Mouse (Mus musculus) ES-Bruce4 (cell line): ENCODE results near the gene Slc45a2. TPM values are rescaled to one million over a fixed set of nuclear protein-coding genes. Genes with fewer than 3 reads are reported as not detected.
"Not testable (repeated sequence)": the region's sequence is repeated elsewhere in the genome, so short reads cannot be mapped to it uniquely, and the experiment has no call there.

Experiments
- H3K27ac ChIP-seq: 2 replicates; pipeline ENCODE4 v1.5.1; 2012; ENCODE audit warnings: low read length, inconsistent platforms; ENCODE audit not compliant: insufficient read depth
- H3K27me3 ChIP-seq: 2 replicates; pipeline ENCODE4 v1.6.1; 2012; ENCODE audit warnings: mild to moderate bottlenecking, low read length, inconsistent platforms; ENCODE audit not compliant: control insufficient read depth, poor library complexity, insufficient read depth, severe bottlenecking
- H3K36me3 ChIP-seq: 2 replicates; pipeline ENCODE4 v1.6.1; 2012; ENCODE audit warnings: inconsistent platforms, mild to moderate bottlenecking, low read length, moderate library complexity; ENCODE audit not compliant: control insufficient read depth, poor library complexity, insufficient read depth, severe bottlenecking
- H3K4me1 ChIP-seq: one replicate; pipeline ENCODE4 v1.8.1; 2011; ENCODE audit warnings: low read length; ENCODE audit not compliant: control insufficient read depth, insufficient read depth
- H3K4me3 ChIP-seq: 2 replicates; pipeline ENCODE4 v1.5.1; 2011; ENCODE audit warnings: low read depth, mild to moderate bottlenecking, low read length
- H3K9ac ChIP-seq: 2 replicates; pipeline ENCODE4 v1.6.1; 2012; ENCODE audit warnings: low read depth, mild to moderate bottlenecking, inconsistent platforms; ENCODE audit not compliant: poor library complexity, severe bottlenecking
- H3K9me3 ChIP-seq: replicated peaks from 2 replicates; pipeline ENCODE4 v1.6.1; 2012; ENCODE audit warnings: mild to moderate bottlenecking, low read length, inconsistent platforms; ENCODE audit not compliant: control insufficient read depth, poor library complexity, insufficient read depth, severe bottlenecking
- CTCF ChIP-seq: IDR thresholded peaks from one replicate; pipeline ENCODE4 v1.8.1; 2011; ENCODE audit warnings: low read depth, low read length
- EP300 ChIP-seq: IDR thresholded peaks from 2 replicates; pipeline ENCODE4 v1.6.1; 2011; ENCODE audit warnings: low read depth, low read length; ENCODE audit not compliant: insufficient read depth
- POLR2A ChIP-seq: IDR thresholded peaks from one replicate; pipeline ENCODE4 v1.8.1; 2011; ENCODE audit warnings: low read length; ENCODE audit not compliant: insufficient read depth
- polyA plus RNA-seq: library from polyadenylated mRNA; stranded (reverse); fragments of >200 nt; gene quantifications from 2 replicates; pipeline ENCODE4 v1.2.4, GENCODE M21; 2011; ENCODE audit warnings: low read depth; ENCODE audit not compliant: missing spikeins, insufficient read depth, insufficient read length

Slc45a2 gene
- polyA plus RNA-seq, 1 experiment = not detected

- H3K27ac ChIP-seq = no peak overlapping the region
- H3K36me3 ChIP-seq = no peaks in the 10 kb centered on the region
- no peaks in the 10 kb centered on the region for H3K9me3 ChIP-seq
- peaks cover 2% of the 10 kb centered on the region for H3K4me1 ChIP-seq
- no peak overlapping the region for H3K9ac ChIP-seq
- TF ChIP-seq CTCF (no peak), POLR2A (no peak), EP300 (no peak)
- no peaks in the 10 kb centered on the region for H3K27me3 ChIP-seq
- H3K4me3 ChIP-seq = no peak overlapping the region
These were observed 29.7 kb upstream of the Slc45a2 start for GRCm38 (mm10) chr15:10970777-10971176.

GRCm38 (mm10) chr15:10977151-10977550, 23.4 kb upstream of the Slc45a2 start:
- Histone ChIP-seq H3K4me1 (peaks cover 8% of the 10 kb centered on the region), H3K36me3 (no peaks in the 10 kb centered on the region), H3K27ac (no peak overlapping the region), H3K4me3 (no peak overlapping the region), H3K9me3 (no peaks in the 10 kb centered on the region), H3K9ac (no peak overlapping the region), H3K27me3 (no peaks in the 10 kb centered on the region)
- TF ChIP-seq CTCF (no peak), EP300 (no peak), POLR2A (no peak)

GRCm38 (mm10) chr15:10980712-10981111, 19.8 kb upstream of the Slc45a2 start:
- no peak overlapping the region for H3K4me3 ChIP-seq
- H3K9ac ChIP-seq = 0 out of 2 replicates have a peak overlapping the region, but pooled peaks have one; percentile 25
- no peaks in the 10 kb centered on the region for H3K27me3 ChIP-seq
- no peaks in the 10 kb centered on the region for H3K9me3 ChIP-seq
- no peak for TF ChIP-seq EP300
- peaks cover 7% of the 10 kb centered on the region for H3K4me1 ChIP-seq
- no peaks in the 10 kb centered on the region for H3K36me3 ChIP-seq
- H3K27ac ChIP-seq = no peak overlapping the region

- no peaks in the 10 kb centered on the region for H3K36me3 ChIP-seq
- peaks cover 4% of the 10 kb centered on the region for H3K4me1 ChIP-seq
- TF ChIP-seq EP300 = peak; percentile 80
- no peak for TF ChIP-seq POLR2A
- peak within 1 kb of the TSS; percentile 56 for H3K9ac ChIP-seq
- peak within 1 kb of the TSS; percentile 28 for H3K27ac ChIP-seq
- no peaks in the 10 kb centered on the region for H3K27me3 ChIP-seq
- H3K4me3 ChIP-seq = peak within 1 kb of the TSS; percentile 77
- H3K9me3 ChIP-seq = no peaks in the 10 kb centered on the region
These were observed 19.0 kb upstream of the Slc45a2 start, which contains the start of gene Amacr for GRCm38 (mm10) chr15:10981377-10982063. Gene Amacr (plus strand): TSS chr15:10981756.

- no peak for TF ChIP-seq CTCF
- TF ChIP-seq EP300 = no peak
- no peak for TF ChIP-seq POLR2A
- Histone ChIP-seq H3K4me1 (peaks cover 2% of the 10 kb centered on the region), H3K36me3 (no peaks in the 10 kb centered on the region), H3K27ac (no peak overlapping the region), H3K9ac (peak overlapping the region; percentile 56), H3K9me3 (no peaks in the 10 kb centered on the region), H3K4me3 (peak overlapping the region; percentile 77), H3K27me3 (no peaks in the 10 kb centered on the region)
These were observed 18.5 kb upstream of the Slc45a2 start for GRCm38 (mm10) chr15:10982064-10982435.

GRCm38 (mm10) chr15:10985756-10986155, 14.8 kb upstream of the Slc45a2 start:
- Histone ChIP-seq H3K9me3 (no peaks in the 10 kb centered on the region), H3K4me3 (no peak overlapping the region), H3K36me3 (peaks cover 2% of the 10 kb centered on the region; the same call in 1 of the 2 replicates), H3K27me3 (no peaks in the 10 kb centered on the region), H3K4me1 (no peaks in the 10 kb centered on the region), H3K27ac (no peak overlapping the region), H3K9ac (no peak overlapping the region)
- TF ChIP-seq POLR2A (no peak), EP300 (no peak), CTCF (no peak)

GRCm38 (mm10) chr15:10986477-10986876, 14.0 kb upstream of the Slc45a2 start:
- not testable (repeated sequence) for H3K4me3 ChIP-seq, H3K27me3 ChIP-seq, H3K36me3 ChIP-seq, H3K27ac ChIP-seq, H3K9me3 ChIP-seq, H3K4me1 ChIP-seq, H3K9ac ChIP-seq
